Mouse (Mus musculus): ENCODE data around the gene Efcab6. TPM values are rescaled to one million over a fixed set of nuclear protein-coding genes. Genes with fewer than 3 reads are reported as not detected.

The Efcab6 gene
- polyA plus RNA-seq, 1 experiment from 2014 or later: 0.34 TPM

- no peak for DNase-seq (ENCODE audit: low spot score)
Observed at GRCm38 (mm10) chr15:84065701-84066100, 522 bp upstream of the Efcab6 start.

GRCm38 (mm10) chr15:84058841-84059240 lies 6.3 kb downstream of the Efcab6 start:
- no peak for DNase-seq (ENCODE audit: low spot score)

DNA sequence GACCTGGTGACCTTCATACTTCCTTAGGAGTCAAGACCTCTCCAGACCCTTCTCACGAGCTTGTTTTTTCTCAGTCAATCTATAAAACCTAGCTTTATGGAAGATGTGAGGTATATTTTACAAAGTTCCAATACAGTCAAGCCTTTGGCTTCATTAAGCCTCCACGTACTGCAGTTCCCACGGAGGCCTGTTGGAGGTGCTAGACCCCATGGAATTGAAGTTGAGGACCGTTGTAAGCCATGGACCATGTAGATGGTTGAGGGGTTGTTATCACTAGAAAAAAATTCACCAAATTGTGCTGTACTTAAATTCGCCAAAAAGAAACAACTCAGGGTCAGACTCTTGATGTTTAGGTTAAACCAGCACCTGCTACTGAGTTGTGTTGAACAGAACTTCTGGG lies 9.1 kb downstream of the Efcab6 start:
- no peak for DNase-seq (ENCODE audit: low spot score)

DNA sequence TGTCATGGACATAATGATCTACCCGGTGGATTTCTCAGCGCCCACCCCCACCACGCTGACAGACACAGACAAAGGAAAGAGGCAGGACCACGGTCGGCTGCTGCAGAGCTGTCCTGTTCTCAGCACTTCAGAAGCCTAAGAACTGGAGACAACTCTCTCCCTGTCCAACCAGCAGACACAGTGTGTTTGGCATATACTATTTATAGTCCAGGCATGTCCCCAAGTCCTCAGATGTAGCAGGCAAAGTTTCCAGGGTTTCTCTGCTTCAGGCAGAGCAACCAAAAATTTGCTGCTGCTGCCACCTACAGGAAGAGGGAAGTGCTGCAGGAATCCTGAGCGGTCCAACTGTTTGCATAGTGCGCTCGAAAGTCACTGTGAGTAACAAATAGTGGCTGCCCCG lies 11.3 kb downstream of the Efcab6 start:
- peak; percentile 40 for DNase-seq (ENCODE audit: low spot score)

- DNase-seq (ENCODE audit: low spot score): no peak
Observed at GRCm38 (mm10) chr15:84053240-84053639, 11.9 kb downstream of the Efcab6 start.

- DNase-seq (ENCODE audit: low spot score): no peak
Observed at GRCm38 (mm10) chr15:84052390-84052789, 12.8 kb downstream of the Efcab6 start.

- DNase-seq (ENCODE audit: low spot score): no peak
Observed at GRCm38 (mm10) chr15:84049570-84049969, 15.6 kb downstream of the Efcab6 start.

DNA sequence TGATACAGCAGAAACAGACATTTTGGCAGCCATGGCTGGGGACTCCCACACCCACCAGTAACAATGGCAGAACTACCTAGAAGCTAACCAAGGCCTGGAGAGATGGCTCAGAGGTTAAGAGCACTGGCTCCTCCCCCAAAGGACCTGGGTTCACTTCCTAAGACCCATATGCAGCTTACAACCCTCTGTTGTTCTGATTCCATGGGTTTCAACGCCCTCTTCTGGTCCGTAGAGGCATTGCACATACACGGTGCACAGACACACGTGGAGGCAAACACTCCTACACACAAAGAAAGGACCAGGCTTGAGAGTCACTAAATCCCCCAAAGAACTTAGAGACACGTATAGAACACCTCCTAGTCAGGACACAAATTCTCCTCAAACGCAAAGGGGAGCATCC lies 19.6 kb downstream of the Efcab6 start:
- no peak for DNase-seq (ENCODE audit: low spot score)

GRCm38 (mm10) chr15:84037067-84037466 lies 28.1 kb downstream of the Efcab6 start:
- DNase-seq (ENCODE audit: low spot score): no peak

- no peak for DNase-seq (ENCODE audit: low spot score)
Observed at GRCm38 (mm10) chr15:84025651-84026050, 39.5 kb downstream of the Efcab6 start.

DNA sequence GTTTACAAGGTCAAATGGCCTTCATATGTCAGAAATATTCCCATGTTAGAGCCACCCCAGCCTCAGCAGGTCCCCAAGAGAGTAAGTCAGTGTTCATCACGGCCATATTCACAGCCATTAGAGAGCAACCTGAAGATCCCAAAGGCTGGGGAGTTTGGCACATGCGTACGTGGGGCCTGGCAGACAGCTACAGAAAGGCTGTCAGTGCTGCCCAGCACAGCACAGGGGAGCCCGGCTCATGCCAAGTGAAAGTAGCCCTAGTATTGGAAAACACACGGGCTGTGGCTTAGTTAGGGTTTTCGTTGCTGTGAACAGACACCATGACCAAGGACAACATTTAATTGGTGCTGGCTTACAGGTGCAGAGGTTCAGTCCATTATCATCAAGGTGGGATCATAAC lies 40.3 kb downstream of the Efcab6 start:
- DNase-seq (ENCODE audit: low spot score): no peak

DNA sequence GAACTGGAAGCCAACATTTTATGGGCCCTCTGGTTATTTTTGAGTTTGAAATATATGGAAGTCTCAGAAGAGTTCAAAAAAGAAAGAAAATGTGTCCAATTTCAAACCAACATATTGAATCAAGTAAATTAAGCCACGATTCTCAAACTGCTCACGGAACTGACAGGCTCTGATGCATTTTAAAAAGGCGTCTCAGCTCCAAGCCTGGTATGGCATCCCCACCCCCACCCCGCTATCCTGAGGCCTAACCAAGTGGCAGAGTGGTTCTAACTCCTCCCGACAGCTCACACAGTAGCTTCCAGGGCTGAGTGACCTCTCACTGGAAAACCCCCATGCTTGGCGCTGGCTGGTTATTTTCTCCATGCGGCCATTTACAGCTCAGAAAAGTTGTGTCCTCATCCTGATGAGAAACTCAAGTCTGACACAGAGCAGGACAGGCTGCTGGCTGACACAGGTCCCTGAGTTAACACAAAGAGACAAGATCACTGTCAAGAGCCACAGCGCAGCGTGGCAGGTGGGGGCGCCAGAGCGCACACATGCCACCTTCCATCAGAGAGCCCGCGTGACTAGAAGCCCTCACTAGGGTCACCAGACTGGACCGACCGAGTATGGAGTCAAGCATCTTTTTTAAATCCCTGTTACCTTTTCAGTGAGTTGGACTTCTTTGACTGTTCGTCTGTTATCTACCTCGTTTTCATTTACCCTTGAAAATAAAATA lies 55.7 kb downstream of the Efcab6 start:
- DNase-seq (ENCODE audit: low spot score): no peak

GRCm38 (mm10) chr15:84004306-84004705 lies 60.9 kb downstream of the Efcab6 start:
- no peak for DNase-seq (ENCODE audit: low spot score)

DNA sequence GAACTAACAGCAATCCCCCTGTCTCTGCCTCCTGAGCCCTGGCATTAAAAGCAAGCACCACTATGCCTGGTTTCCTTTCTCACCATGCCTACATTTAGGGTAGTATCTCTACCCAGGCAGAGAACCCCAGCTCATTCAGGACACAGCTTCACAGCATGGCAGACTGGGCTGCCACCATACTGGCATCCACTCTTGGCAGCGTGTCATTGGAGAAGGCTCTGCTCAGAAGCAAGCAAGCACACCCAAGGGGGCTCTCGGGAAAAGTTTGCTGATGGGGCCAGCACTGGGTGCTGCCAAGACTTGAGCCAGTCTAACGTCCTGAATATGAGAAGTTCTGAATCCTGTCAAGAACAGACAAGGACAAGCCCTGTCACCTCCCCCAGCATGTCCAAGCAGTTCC lies 66.1 kb downstream of the Efcab6 start:
- DNase-seq (ENCODE audit: low spot score): no peak

DNA sequence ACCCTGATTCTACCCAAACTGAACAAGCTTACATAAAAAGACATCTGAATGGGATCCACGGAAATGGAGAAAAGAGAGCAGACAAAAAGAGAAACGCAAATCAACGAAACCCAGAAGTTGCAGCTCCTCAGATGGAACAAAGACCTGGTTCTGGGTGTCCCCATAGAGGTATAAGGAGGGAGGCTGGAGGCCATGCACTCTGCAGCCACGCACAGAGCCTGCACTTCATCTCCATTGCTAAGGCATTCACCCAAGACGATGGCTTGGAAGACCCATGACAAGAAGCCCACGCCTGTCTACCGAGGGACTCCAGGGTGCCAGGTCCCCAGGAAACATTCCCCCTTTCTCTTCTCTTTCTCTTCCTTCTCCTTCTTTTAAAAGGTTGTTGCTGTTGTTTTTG lies 66.6 kb downstream of the Efcab6 start:
- no peak for DNase-seq (ENCODE audit: low spot score)

- no peak for DNase-seq (ENCODE audit: low spot score)
Observed at GRCm38 (mm10) chr15:83998115-83998514, 67.1 kb downstream of the Efcab6 start.

- no peak for DNase-seq (ENCODE audit: low spot score)
Observed at GRCm38 (mm10) chr15:83997550-83997949, 67.6 kb downstream of the Efcab6 start.

- no peak for DNase-seq (ENCODE audit: low spot score)
Observed at GRCm38 (mm10) chr15:83996864-83997263, 68.3 kb downstream of the Efcab6 start.

- no peak for DNase-seq (ENCODE audit: low spot score)
Observed at GRCm38 (mm10) chr15:83992191-83992590, 73.0 kb downstream of the Efcab6 start.

- no peak for DNase-seq (ENCODE audit: low spot score)
Observed at GRCm38 (mm10) chr15:83991461-83991860, 73.7 kb downstream of the Efcab6 start.

DNA sequence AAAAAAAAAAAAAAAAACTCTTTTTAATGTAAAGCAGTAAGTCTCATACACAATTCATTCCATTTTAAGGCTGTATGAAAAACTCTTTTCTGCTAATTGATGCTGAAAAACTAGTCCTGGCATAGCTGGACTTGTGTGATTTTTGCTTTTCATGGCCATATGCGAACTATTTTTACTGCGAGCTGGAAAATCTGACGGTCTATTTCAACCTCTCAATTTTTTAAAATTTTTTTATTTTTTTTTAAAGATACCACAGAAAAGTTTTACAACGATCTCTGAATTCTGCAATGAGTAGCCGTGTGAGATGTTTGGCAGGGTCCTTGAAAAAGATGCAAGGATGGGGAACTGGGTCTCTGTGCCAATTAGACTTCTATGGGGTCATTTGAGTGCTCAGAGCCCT lies 75.9 kb downstream of the Efcab6 start:
- DNase-seq (ENCODE audit: low spot score): no peak

GRCm38 (mm10) chr15:83988087-83988486 lies 77.1 kb downstream of the Efcab6 start:
- no peak for DNase-seq (ENCODE audit: low spot score)

DNA sequence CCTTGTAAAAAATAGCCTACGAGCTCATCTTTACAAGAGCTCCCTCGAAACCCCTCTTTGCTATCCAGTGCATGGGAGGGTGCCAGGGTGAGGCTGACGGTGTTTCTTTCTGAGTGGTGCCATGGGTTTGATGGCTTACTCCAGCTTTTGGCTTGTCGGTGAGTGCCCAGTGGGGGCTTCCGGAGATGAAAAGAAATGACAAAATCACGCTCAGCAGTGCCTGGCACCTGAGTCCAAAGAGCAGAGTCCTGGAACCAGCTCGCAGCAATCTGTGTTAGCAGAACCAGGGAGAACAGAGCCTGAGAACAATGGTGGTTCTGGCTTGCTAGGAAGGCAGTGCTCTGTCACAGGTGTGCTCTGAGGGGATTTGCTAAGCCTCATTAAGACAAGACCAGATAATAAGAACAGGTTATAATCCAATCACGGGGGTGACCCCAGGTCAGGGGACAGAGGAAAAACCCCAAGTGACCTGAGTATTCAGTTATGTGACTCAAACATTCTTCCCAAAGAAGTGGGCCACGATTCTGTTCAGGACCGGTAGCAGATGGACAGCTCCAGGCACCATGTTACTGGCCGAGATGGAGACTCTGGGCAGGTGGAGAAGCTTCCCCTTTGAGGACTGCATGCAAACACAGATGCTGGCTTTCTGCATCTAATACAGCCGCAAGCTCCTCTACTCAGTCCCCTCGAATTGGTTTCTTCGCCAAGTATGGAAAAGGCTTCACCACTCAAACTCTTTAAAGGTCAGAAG lies 82.8 kb downstream of the Efcab6 start:
- no peak for DNase-seq (ENCODE audit: low spot score)

Measured in thymus, postnatal 0 days (tissue).